Mouse (Mus musculus) hematopoietic stem cell, adult 5-6 weeks (primary cell): ENCODE measurements around the gene Gpam. TPM values are rescaled to one million over a fixed set of nuclear protein-coding genes. Genes with fewer than 3 reads are reported as not detected.

Experiments
- ATAC-seq, 2 experiments: fragments of 125-278 bp in 1 of 2; replicated peaks in 1 of 2; 2 replicates each; pipeline ENCODE4 v1.8.0; 2016 to 2017; ENCODE audit warnings: inconsistent platforms in 2 of 2, mild to moderate bottlenecking in 2 of 2, moderate number of reproducible peaks in 2 of 2, low read depth in 1 of 2, moderate TSS enrichment in 1 of 2; ENCODE audit not compliant: low FRiP score in 2 of 2, poor library complexity in 2 of 2, severe bottlenecking in 2 of 2, insufficient read depth in 1 of 2, low TSS enrichment in 1 of 2
- total RNA-seq: library from RNA; stranded (forward); fragments of 172-1452, 232-1000 nt; gene quantifications from 2 replicates; pipeline ENCODE4 v1.2.3, GENCODE M21; 2017

Gpam gene
- total RNA-seq, 1 experiment from 2014 or later = 19.3 TPM

GRCm38 (mm10) chr19:55145136-55145535 lies 18.1 kb upstream of the Gpam start:
- ATAC-seq = no peak

DNA sequence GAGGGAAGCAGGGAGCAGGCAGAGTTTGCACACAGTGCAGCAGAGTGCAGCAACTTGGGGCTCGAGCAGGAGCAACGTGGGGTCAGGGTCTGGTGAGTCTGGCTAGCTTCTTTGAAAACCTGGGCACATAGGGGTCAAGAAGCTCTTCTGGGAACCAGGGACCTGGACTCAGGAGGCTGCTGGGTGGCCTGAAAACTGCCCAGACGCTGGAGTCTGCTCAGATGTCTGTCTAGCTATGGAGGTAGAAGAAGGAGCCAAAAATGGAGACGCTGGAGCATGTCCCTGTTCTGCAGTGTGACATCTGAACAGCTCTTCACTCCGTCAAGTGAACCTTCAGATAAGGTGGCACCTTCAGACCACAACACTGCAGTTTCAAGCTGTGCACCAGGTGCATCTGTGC lies 17.7 kb upstream of the Gpam start:
- ATAC-seq = no peak

GRCm38 (mm10) chr19:55143391-55144300 lies 16.6 kb upstream of the Gpam start:
- ATAC-seq = no peak

DNA sequence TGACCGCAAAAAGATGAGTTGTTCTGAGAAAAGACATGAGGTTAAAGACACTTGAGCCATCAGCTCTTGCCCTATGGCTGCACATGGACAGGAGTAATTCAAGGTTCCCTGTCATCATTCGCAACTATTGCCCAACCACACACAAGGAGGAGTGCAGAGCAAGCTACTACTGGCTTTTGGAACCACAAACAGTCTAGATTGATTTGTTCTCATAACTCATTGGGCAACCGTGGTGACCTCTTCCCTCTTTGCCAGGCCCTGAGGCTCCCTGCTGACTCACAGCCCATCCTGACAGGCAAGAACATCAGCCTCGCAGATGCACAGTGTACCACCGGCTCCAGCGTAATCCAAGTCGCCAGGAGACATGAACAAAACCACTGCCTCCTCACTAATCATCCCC lies 12.3 kb upstream of the Gpam start:
- peak in 1 of 2 experiments; percentile 46; a peak in 2 of 4 replicates for ATAC-seq

GRCm38 (mm10) chr19:55138506-55138905 lies 11.5 kb upstream of the Gpam start:
- no peak for ATAC-seq

- no peak for ATAC-seq
Measured at GRCm38 (mm10) chr19:55137884-55138283, 10.8 kb upstream of the Gpam start.

GRCm38 (mm10) chr19:55136693-55137427 lies 9.8 kb upstream of the Gpam start:
- no peak for ATAC-seq

DNA sequence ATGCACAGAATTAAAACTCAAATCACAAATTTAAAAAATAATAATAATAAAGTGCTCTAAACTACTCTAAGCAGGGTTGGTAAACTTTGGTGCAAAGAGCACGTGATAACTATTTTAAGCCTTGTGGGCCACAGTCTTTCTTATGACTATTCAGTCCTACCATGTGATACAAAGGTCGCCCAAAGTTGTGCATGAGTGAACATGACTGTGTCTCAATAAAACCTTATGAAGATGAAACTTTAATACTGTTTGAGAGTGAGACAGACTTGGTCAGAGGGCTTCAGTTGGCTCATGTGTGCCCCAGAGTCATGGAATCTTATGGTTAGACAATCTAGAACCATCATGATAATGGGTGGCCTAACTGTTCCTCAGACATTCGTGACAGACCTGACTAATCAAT lies 8.9 kb upstream of the Gpam start:
- ATAC-seq = no peak

DNA sequence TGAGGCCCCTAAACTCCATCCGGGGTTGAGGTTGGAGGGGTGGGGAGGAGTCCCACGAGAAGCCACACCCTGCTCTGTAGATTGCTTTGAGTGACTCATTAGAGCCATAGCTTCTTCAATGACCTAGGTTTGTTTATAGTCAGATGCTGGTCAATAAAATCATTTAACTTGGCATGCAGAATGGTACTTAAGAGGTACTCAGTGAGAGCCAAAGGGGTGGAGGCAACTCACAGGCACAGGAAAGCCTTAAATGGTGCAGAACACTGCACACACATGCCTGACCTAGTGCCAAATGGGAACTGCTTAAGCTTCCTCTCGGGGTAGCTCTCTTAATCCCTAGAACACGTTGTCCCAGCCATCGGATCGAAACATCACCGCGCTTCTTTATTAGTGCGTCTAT lies 7.5 kb upstream of the Gpam start:
- ATAC-seq = no peak

DNA sequence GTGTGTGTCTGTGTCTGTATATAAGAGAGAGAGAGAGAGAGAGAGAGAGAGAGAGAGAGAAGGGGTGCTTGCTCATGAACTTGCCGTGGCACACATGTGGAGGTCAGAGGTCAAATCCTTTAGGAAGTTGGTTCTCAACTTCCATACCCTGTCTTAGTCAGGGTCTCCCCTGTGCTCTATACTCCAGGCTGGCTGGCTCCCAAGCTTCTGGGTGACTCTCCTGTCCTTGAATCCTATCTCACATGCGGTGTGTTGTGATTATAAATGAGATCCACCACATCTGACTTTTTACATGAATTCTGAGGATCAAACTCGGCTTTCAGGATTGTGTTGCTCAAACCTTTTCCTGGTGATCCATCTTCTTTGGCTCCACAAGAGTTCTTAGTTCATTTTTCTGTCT lies 5.4 kb upstream of the Gpam start:
- no peak for ATAC-seq

GRCm38 (mm10) chr19:55131747-55132146 lies 4.7 kb upstream of the Gpam start:
- ATAC-seq = no peak

GRCm38 (mm10) chr19:55128469-55128868 lies 1.4 kb upstream of the Gpam start:
- ATAC-seq = no peak

DNA sequence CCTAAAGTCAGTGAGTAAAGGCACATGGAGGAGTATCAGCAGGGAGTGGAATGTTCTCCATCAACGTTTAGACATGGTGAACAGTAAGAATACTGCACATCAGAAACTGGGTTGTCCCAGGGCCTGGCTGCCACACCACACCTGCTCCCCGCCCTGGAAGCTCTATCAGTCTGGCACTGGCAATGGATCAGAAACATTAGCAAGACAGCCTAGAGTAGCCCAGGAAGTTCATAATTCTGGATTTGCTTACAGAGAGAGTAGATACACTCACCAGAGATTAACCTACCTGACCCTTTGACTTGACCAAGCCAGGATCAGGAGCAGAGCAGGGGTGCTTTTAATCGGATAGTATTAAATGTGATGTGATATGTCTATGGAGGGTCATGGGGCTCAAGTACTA lies 1.6 kb downstream of the Gpam start:
- ATAC-seq = no peak

DNA sequence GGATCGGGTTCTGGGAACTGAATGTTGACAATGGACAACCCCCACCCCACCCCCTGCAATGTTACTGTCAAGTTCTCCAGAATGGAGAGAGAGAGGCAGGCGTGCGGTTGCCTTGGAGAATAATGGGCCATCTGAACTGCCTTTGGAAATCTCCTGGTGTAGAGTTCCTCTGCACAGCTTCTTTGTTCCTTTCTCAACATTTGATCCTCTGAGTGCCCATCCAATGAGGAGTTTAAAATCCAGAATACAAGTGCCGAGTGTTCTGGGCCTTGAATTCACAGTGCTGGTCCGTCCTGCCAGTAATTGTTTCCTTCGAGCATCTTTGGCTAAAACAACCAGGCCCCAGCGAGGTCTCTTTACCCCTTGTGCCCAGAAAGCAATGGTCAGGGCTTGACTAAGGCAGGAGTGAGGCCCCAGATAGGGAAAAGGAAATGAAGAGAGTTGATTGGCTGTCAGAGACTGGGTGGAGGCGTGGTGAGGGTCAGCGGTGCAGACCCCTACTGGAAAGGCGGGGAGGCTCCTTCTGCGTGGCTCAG lies 4.0 kb downstream of the Gpam start:
- no peak for ATAC-seq

DNA sequence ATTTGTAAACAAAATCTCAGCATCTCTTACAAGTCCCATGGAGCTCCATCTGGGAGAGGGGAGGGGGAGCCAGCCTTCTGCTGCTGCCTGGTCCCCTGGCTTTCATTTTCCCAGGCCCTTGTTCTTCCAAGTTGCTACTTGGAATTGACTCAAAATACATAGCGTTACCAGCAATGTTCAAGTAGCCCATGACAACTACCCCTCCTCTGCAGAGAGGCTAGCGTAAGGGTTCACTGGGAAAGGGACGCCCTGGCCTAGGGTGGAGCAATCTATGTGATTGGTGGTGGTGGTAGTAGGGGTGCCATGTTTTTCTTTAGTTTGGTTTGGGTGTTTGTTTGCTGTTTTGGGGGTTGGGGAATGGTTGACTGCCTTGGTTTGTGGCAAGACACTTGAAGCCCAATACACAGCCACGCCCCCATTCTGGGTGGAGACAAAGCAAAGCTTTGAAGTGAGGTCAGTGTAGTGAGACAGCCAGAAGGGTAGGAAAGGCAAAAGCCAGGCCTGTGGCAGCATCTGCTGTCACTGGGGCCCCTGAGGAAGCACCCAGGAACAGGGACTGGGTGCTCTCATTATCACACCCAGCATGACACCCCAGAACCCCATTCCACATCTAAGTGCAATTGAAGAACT lies 4.6 kb downstream of the Gpam start:
- ATAC-seq = no peak

DNA sequence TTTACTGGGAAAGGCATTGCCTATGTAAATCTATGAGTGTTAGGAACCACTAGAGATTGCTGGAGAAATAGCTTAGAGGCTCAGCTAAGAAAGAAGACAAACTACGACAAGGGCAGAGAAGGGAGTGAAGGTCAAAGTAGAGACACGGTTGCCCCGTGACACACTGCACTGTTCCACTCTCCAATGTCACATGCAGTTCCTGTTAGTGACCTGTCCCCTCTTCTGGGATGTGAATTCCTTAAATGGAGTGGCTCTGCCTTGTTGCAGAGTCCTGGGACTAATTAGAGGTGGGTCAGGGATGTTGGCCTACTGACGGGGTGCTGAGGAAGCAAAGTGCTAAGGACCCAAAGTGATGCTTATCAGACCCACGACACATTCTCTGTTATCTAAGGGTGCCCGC lies 5.2 kb downstream of the Gpam start:
- no peak for ATAC-seq

GRCm38 (mm10) chr19:55120518-55121244 lies 6.4 kb downstream of the Gpam start:
- ATAC-seq = peak; percentile 44 to 79
